Mouse (Mus musculus) heart, embryonic 11.5 days (tissue): Measurements from ENCODE around the gene Phf11d. TPM values are rescaled to one million over a fixed set of nuclear protein-coding genes. Genes with fewer than 3 reads are reported as not detected.
"Not testable (repeated sequence)": the region's sequence is repeated elsewhere in the genome, so short reads cannot be mapped to it uniquely, and the experiment has no call there.

ENCODE experiments used
- ATAC-seq: fragments of 200-750 bp; cut with Nextera tagmentation; replicated peaks from 2 replicates; pipeline ENCODE4 v1.8.0; 2017; ENCODE audit warnings: moderate library complexity; ENCODE audit not compliant: insufficient number of reproducible peaks, low FRiP score, low TSS enrichment
- H3K27ac ChIP-seq: fragments of 300-500 bp; sonication (generic); 2 replicates; pipeline ENCODE4 v1.5.1; 2014; ENCODE audit warnings: mild to moderate bottlenecking, low read depth, low read length
- H3K27me3 ChIP-seq: fragments of 300-500 bp; sonication (generic); 2 replicates; pipeline ENCODE4 v1.6.1; 2014; ENCODE audit warnings: mild to moderate bottlenecking, low read length, mixed read lengths; ENCODE audit not compliant: control insufficient read depth, insufficient read depth
- H3K36me3 ChIP-seq: fragments of 300-500 bp; sonication (generic); 2 replicates; pipeline ENCODE4 v1.6.1; 2014; ENCODE audit warnings: mild to moderate bottlenecking, low read length, moderate library complexity, mixed read lengths; ENCODE audit not compliant: control insufficient read depth, insufficient read depth
- H3K4me1 ChIP-seq: fragments of 300-500 bp; sonication (generic); 2 replicates; pipeline ENCODE4 v1.6.1; 2014; ENCODE audit warnings: low read length; ENCODE audit not compliant: control insufficient read depth, insufficient read depth
- H3K4me2 ChIP-seq: fragments of 300-500 bp; sonication (generic); 2 replicates; pipeline ENCODE4 v1.6.1; 2014; ENCODE audit warnings: mild to moderate bottlenecking, moderate library complexity
- H3K4me3 ChIP-seq: fragments of 300-500 bp; sonication (generic); 2 replicates; pipeline ENCODE4 v1.5.1; 2014; ENCODE audit warnings: low read depth, low read length
- H3K9ac ChIP-seq: fragments of 300-500 bp; sonication (generic); 2 replicates; pipeline ENCODE4 v1.6.1; 2014; ENCODE audit warnings: mild to moderate bottlenecking, low read depth, low read length, moderate library complexity
- H3K9me3 ChIP-seq: fragments of 300-500 bp; sonication (generic); replicated peaks from 2 replicates; pipeline ENCODE4 v1.6.1; 2016; ENCODE audit warnings: low read length; ENCODE audit not compliant: control insufficient read depth
- WGBS: fragments of 180-500 bp; shearing (Covaris S2); extraction: QIAGEN DNeasy Blood & Tissue Kit; methylation state at CpG from one replicate; pipeline ENCODE4 v1.1.7; 2014; ENCODE audit not compliant: insufficient replicate concordance; 5-methylcytosine and 5-hydroxymethylcytosine counted together
- polyA plus RNA-seq: library from polyadenylated mRNA; unstranded; fragments of >200 nt; fragmentation: Nextera tagmentation; extraction: Ambion mirVana; gene quantifications from 2 replicates; pipeline ENCODE4 v1.2.1, GENCODE M21; 2014

The Phf11d gene
- polyA plus RNA-seq, 1 experiment from 2014 or later, result 0.17 TPM

DNA sequence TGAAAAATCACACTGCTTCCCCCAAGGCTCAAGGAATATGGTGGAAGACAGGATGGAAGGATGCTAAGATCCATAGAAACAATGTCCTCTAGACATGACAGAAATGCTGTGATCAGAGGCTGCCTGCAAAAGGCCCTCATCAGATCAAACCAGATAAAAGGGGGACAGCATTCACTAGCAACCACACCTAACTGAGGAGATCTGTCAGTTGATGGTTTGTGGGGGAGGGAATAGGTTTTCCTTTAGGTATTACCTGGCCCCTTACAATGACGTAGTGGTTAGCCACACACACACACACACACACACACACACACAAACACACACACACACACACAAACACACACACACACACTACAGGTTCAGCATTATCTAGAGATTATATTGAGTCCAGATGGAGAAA lies 25.7 kb downstream of the Phf11d start:
- no peak overlapping the region for H3K4me3 ChIP-seq
- no peak for ATAC-seq
- no peaks in the 10 kb centered on the region for H3K9me3 ChIP-seq
- H3K4me2 ChIP-seq, result no peak overlapping the region
- no peaks in the 10 kb centered on the region for H3K4me1 ChIP-seq
- no peaks in the 10 kb centered on the region for H3K36me3 ChIP-seq
- no peaks in the 10 kb centered on the region for H3K27me3 ChIP-seq
- H3K9ac ChIP-seq, result no peak overlapping the region
- 100% methylated on average over 1 of the region's 1 CpGs for WGBS
- no peak overlapping the region for H3K27ac ChIP-seq

DNA sequence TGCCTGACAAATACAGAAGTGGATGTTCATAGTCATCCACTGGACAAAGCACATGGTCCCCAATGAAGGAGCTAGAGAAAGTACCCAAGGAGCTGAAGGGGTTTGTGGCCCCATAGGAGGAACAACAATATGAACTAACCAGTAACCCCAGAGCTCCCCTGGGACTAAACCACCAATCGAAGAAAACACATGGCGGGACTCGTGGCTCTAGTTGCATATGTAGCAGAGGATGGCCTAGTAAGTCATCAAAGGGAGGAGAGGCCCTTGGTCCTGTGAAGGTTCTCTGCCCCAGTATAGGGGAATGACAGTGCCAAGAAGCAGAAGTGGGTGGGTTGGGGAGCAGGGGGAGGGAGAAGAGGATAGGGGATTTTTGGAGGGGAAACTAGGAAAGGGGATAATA lies 29.2 kb downstream of the Phf11d start:
- not testable (repeated sequence) for H3K27ac ChIP-seq, H3K36me3 ChIP-seq, H3K4me1 ChIP-seq, ATAC-seq, H3K9me3 ChIP-seq, H3K9ac ChIP-seq, H3K4me3 ChIP-seq, H3K4me2 ChIP-seq, H3K27me3 ChIP-seq
- 72% methylated on average over 3 of the region's 3 CpGs for WGBS

DNA sequence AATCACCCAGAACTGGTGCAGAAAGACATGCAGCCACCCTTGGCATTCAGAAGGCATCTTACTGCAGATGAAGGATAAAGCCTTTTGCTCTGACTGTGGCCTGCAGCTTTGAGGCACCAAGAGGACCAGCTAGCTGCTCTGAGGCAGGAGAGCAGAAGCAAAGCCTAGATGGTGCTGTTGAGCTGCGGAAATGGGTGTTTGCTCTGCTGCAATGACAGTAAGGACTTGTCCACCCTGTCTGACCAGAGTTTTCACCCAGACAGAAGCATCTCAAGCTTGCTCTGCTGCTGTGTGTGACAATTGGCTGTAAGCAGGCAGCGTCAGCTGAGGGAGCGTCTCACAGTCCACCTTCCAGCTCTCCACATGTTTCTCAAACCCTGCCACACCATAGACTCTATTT lies 34.8 kb downstream of the Phf11d start:
- H3K4me3 ChIP-seq, H3K9ac ChIP-seq, H3K4me2 ChIP-seq, H3K36me3 ChIP-seq, ATAC-seq, H3K9me3 ChIP-seq, H3K27me3 ChIP-seq, H3K4me1 ChIP-seq, H3K27ac ChIP-seq: not testable (repeated sequence)
- WGBS, result 54% methylated on average over 3 of the region's 3 CpGs

DNA sequence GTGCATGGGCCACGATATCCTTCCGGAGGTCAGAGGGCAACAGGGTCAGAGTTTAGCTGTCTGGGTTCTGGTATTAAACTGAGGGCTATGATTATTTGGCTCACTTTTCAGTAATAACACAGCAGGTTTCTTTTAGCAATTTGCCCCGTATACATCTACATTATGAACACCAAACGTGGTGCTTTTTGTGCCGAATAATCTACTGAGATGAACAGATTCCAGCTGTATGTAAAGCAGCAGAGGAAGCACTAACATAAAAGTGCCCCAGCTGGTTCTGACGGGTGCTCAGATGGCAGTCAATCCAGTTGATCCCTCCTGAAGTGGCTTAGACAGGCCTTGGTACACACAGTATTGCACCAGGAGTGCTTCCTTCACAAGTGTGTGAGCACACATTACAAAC lies 45.3 kb downstream of the Phf11d start:
- H3K9me3 ChIP-seq, H3K27me3 ChIP-seq, ATAC-seq, H3K36me3 ChIP-seq, H3K4me2 ChIP-seq, H3K4me1 ChIP-seq, H3K4me3 ChIP-seq, H3K27ac ChIP-seq, H3K9ac ChIP-seq: not testable (repeated sequence)
- 80% methylated on average over 6 of the region's 6 CpGs for WGBS

DNA sequence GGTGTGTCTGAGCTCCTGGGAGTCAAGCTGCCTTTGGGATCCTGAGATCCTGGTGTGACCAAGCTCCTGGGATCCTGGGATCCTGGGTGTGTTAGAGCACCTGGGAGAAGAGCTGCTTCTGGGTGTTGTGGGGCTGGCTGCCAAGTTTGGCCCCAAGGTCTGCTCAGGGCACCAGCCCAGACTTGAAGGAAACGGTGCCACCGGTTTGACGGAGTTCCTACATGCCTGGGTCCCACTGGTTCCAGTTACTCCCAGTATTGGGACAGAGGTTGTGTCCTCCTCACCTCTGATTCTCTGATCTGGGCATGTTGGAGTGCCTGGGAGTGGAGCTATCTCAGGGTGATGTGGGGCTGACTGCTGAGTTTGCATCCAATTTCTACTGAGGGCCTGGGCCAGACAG lies 46.2 kb downstream of the Phf11d start:
- not testable (repeated sequence) for H3K9me3 ChIP-seq
- 89% methylated on average over 3 of the region's 3 CpGs for WGBS

More for the DNA sequence above, 46.2 kb downstream of the Phf11d start:
- H3K4me3 ChIP-seq, H3K4me1 ChIP-seq, H3K4me2 ChIP-seq, ATAC-seq, H3K36me3 ChIP-seq, H3K27ac ChIP-seq, H3K27me3 ChIP-seq, H3K9ac ChIP-seq: not testable (repeated sequence)

Other genes starting within 250 kb of the Phf11d start
- not detected in 2 replicates for gene 1700129C05Rik, start 222.6 kb downstream of the Phf11d start, polyA plus RNA-seq
- not detected in 2 replicates for gene Gm5142, start 186.7 kb downstream of the Phf11d start, polyA plus RNA-seq
- 35.8 and 39.3 TPM in 2 replicates for gene Rcbtb1, start 164.3 kb downstream of the Phf11d start, polyA plus RNA-seq
- not detected in 2 replicates for gene Gm6904, start 105.3 kb downstream of the Phf11d start, polyA plus RNA-seq
- not detected in 2 replicates for gene Phf11a, start 67.9 kb downstream of the Phf11d start, polyA plus RNA-seq
- gene Phf11b, start 24.1 kb downstream of the Phf11d start, polyA plus RNA-seq, result not detected in 2 replicates
- gene Phf11c, start 29.9 kb upstream of the Phf11d start, polyA plus RNA-seq, result 0.80 and 0.96 TPM in 2 replicates
- 8.9 and 9.9 TPM in 2 replicates for gene Setdb2, start 75.4 kb upstream of the Phf11d start, polyA plus RNA-seq
- 30.5 and 31.1 TPM in 2 replicates for gene Cab39l, start 75.5 kb upstream of the Phf11d start, polyA plus RNA-seq
- 26.3 and 32.8 TPM in 2 replicates for gene Cdadc1, start 232.5 kb upstream of the Phf11d start, polyA plus RNA-seq